Mouse (Mus musculus) heart, embryonic 12.5 days (tissue): ENCODE results near the gene Zfp39. TPM values are rescaled to one million over a fixed set of nuclear protein-coding genes. Genes with fewer than 3 reads are reported as not detected.

ENCODE experiments used
- ATAC-seq: fragments of 200-750 bp; cut with Nextera tagmentation; 2 replicates; pipeline ENCODE4 v1.8.0; 2017; ENCODE audit warnings: moderate TSS enrichment, moderate library complexity; ENCODE audit not compliant: insufficient number of reproducible peaks, low FRiP score
- H3K27ac ChIP-seq: fragments of 300-500 bp; sonication (generic); 2 replicates; pipeline ENCODE4 v1.5.1; 2016; ENCODE audit warnings: mild to moderate bottlenecking, moderate library complexity; ENCODE audit not compliant: poor library complexity, severe bottlenecking
- H3K27me3 ChIP-seq: fragments of 300-500 bp; sonication (generic); replicated peaks from 2 replicates; pipeline ENCODE4 v1.6.1; 2016; ENCODE audit warnings: mild to moderate bottlenecking, moderate library complexity
- H3K36me3 ChIP-seq: fragments of 300-500 bp; sonication (generic); 2 replicates; pipeline ENCODE4 v1.6.1; 2016; ENCODE audit warnings: mild to moderate bottlenecking, moderate library complexity
- H3K4me1 ChIP-seq: fragments of 300-500 bp; sonication (generic); replicated peaks from 2 replicates; pipeline ENCODE4 v1.6.1; 2016; ENCODE audit warnings: mild to moderate bottlenecking
- H3K4me2 ChIP-seq: fragments of 300-500 bp; sonication (generic); 2 replicates; pipeline ENCODE4 v1.6.1; 2016; ENCODE audit warnings: mild to moderate bottlenecking, moderate library complexity
- H3K4me3 ChIP-seq: fragments of 300-500 bp; sonication (generic); 2 replicates; pipeline ENCODE4 v1.5.1; 2016; ENCODE audit warnings: mild to moderate bottlenecking
- H3K9ac ChIP-seq: fragments of 300-500 bp; sonication (generic); 2 replicates; pipeline ENCODE4 v1.6.1; 2016; ENCODE audit warnings: mild to moderate bottlenecking, moderate library complexity
- H3K9me3 ChIP-seq: fragments of 300-500 bp; sonication (generic); replicated peaks from 2 replicates; pipeline ENCODE4 v1.6.1; 2016; ENCODE audit warnings: mild to moderate bottlenecking, moderate library complexity
- WGBS: fragments of 180-500 bp; shearing (Covaris S2); methylation state at CpG from one replicate; pipeline ENCODE4 v1.1.7; 2016; 5-methylcytosine and 5-hydroxymethylcytosine counted together
- polyA plus RNA-seq: library from polyadenylated mRNA; unstranded; fragments of >200 nt; fragmentation: Nextera tagmentation; extraction: Ambion mirVana; gene quantifications from 2 replicates; pipeline ENCODE4 v1.2.1, GENCODE M21; 2016

Gene Zfp39
- polyA plus RNA-seq, 1 experiment from 2014 or later = 5.1 TPM

- Histone ChIP-seq H3K4me2 (no peak within 1 kb of the TSS), H3K9ac (no peak within 1 kb of the TSS), H3K9me3 (no peaks in the 10 kb centered on the region), H3K36me3 (no peaks in the 10 kb centered on the region), H3K27ac (no peak within 1 kb of the TSS), H3K4me3 (no peak within 1 kb of the TSS), H3K27me3 (peaks cover 3% of the 10 kb centered on the region; the same call in 1 of the 2 replicates), H3K4me1 (peaks cover 8% of the 10 kb centered on the region; the same call in 1 of the 2 replicates)
- no peak for ATAC-seq
- 76% methylated on average over 12 of the region's 12 CpGs for WGBS
Measured at GRCm38 (mm10) chr11:58917745-58918366, 13.8 kb upstream of the Zfp39 start, which contains the start of gene Btnl10. TSS of gene Btnl10 (plus strand) at chr11:58917908.

DNA sequence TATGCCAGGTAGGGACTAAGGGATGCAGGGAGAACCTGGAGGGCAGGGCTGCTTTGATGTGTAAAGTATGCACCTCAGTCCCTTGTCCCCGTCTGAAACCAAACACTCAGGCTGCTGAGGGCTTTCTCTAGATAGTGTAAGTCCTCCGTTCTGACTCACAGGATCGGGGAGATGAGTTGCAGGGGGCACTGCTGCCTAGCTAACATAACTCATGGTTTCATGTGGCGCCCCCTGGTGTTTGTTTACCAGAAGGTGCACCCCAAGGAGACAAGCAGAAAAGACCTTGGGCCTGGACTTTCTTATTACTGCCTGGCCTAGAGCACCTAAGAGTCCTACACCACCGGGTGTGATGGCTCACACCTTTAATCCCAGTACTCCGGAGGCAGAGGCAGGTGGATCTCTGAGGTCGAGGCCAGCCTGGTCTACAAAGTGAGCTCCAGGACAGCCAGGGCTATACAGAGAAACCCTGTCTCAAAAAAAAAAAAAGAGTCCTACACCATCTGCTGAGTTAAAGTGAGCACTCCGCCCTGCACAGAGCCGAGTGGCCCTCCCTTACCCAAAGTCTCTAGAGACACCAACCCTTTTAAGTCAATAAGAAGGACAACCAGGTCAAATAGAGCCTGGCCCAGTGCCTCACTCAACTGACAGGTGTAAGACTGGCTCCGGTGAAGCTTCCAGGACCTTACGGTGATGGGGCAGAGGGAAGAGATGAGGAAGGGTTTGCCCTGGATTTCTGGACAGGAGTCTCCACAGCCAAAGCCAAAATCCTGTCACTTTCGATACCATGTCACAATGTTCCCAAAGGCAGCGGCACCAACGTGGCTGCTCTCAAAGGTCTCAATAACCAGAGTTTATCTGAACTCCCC, 13.1 kb upstream of the Zfp39 start:
- Histone ChIP-seq H3K36me3 (no peaks in the 10 kb centered on the region), H3K4me2 (no peak overlapping the region)
- WGBS = 54% methylated on average over 14 of the region's 14 CpGs

GRCm38 (mm10) chr11:58914461-58915028, 10.5 kb upstream of the Zfp39 start:
- WGBS = 15% methylated on average over 17 of the region's 17 CpGs
- H3K27ac ChIP-seq = no peak overlapping the region
- peak overlapping the region; percentile 56 for H3K9ac ChIP-seq
- no peaks in the 10 kb centered on the region for H3K36me3 ChIP-seq
- H3K4me2 ChIP-seq = peak overlapping the region; percentile 72
- ATAC-seq = peak; percentile 49
- H3K4me1 ChIP-seq = peaks cover 8% of the 10 kb centered on the region; the same call in 1 of the 2 replicates
- H3K4me3 ChIP-seq = peak overlapping the region; percentile 39
- no peaks in the 10 kb centered on the region for H3K9me3 ChIP-seq
- peaks cover 3% of the 10 kb centered on the region; the same call in 1 of the 2 replicates for H3K27me3 ChIP-seq

More for the DNA sequence above, 13.1 kb upstream of the Zfp39 start:
- Histone ChIP-seq H3K4me1 (peaks cover 8% of the 10 kb centered on the region; the same call in 1 of the 2 replicates), H3K27me3 (peaks cover 3% of the 10 kb centered on the region; the same call in 1 of the 2 replicates), H3K9ac (no peak overlapping the region), H3K9me3 (no peaks in the 10 kb centered on the region), H3K4me3 (no peak overlapping the region), H3K27ac (no peak overlapping the region)
- ATAC-seq = peak; percentile 52; the same call in 1 of the 2 replicates

- H3K4me3 ChIP-seq = no peak overlapping the region
- peaks cover 3% of the 10 kb centered on the region; the same call in 1 of the 2 replicates for H3K27me3 ChIP-seq
- no peak; the same call in 1 of the 2 replicates for ATAC-seq
- H3K27ac ChIP-seq = no peak overlapping the region
- 0 out of 2 replicates have a peak, but pooled peaks cover 2% of the 10 kb centered on the region for H3K4me1 ChIP-seq
- WGBS = 67% methylated on average over 1 of the region's 1 CpGs
- H3K36me3 ChIP-seq = no peaks in the 10 kb centered on the region
- H3K4me2 ChIP-seq = peak overlapping the region; percentile 72
- no peak overlapping the region for H3K9ac ChIP-seq
- no peaks in the 10 kb centered on the region for H3K9me3 ChIP-seq
Measured at GRCm38 (mm10) chr11:58913776-58914175, 9.8 kb upstream of the Zfp39 start.

DNA sequence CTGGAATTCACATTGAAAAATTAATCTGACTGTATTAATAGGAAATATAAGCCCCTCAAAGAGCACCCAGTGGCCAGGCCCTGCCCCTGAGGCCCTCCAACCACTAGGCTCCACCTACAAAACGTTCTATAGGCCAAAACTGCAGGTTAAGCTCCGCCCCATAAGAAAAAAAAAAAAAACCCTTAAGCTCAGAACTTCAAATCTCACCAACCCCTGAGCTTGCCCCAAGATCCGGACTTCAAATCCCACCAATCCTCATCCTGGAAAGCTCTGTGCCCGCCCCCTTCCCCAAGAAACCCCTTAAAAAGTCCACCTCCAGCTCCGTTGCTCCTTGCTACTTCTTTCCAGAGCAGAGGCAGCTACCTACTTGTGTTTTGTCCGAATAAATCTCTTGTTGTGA, 813 bp upstream of the Zfp39 start:
- H3K27ac ChIP-seq = no peak overlapping the region
- peaks cover 21% of the 10 kb centered on the region for H3K36me3 ChIP-seq
- peak; percentile 47; the same call in 1 of the 2 replicates for ATAC-seq
- 47% methylated on average over 6 of the region's 6 CpGs for WGBS
- no peak overlapping the region for H3K4me3 ChIP-seq
- no peaks in the 10 kb centered on the region for H3K9me3 ChIP-seq
- H3K27me3 ChIP-seq = no peaks in the 10 kb centered on the region
- peaks cover 8% of the 10 kb centered on the region for H3K4me1 ChIP-seq
- no peak overlapping the region for H3K4me2 ChIP-seq
- no peak overlapping the region for H3K9ac ChIP-seq

DNA sequence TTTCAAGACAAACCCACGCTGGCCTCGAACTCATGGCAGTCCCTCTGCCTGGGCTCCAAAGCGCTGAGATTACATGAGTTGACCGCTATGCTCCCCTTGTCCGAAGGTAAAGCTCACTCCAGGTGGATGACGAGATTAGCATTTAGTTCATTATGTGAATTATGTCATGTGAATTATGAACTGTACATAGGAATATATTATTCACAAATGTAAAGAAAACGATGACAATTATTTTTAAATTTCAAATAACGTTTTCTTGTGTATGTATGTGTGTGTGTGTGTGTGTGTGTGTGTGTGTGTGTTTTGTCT, 339 bp upstream of the Zfp39 start:
- Histone ChIP-seq H3K4me1 (peaks cover 8% of the 10 kb centered on the region), H3K9me3 (no peaks in the 10 kb centered on the region), H3K36me3 (peaks cover 21% of the 10 kb centered on the region), H3K9ac (peak overlapping the region; percentile 87; the same call in 1 of the 2 replicates), H3K4me2 (peak overlapping the region; percentile 82), H3K27me3 (no peaks in the 10 kb centered on the region), H3K4me3 (peak overlapping the region; percentile 84), H3K27ac (no peak overlapping the region)
- 4% methylated on average over 8 of the region's 8 CpGs for WGBS
- ATAC-seq = peak; percentile 9; the same call in 1 of the 2 replicates

DNA sequence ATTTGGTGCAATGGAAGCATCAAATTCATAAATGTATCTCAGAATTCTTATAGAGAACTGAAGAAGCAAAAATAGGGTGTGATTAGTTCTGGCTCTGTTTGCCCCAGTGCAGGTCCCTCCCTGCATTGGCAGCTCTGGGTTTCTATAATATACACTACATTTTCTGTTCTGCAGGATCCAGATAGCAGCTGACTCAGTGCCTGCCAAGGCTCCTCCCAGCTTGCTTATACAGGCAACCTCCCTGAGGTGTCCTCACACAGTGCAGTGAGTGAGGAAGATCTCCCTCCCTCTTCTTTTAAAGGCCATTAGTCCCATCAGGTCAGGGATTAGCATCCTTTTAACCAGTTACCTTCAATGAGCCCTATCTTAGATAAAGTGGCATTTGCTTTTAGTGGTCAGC, 2.9 kb downstream of the Zfp39 start:
- Histone ChIP-seq H3K36me3 (peaks cover 43% of the 10 kb centered on the region), H3K4me3 (no peak overlapping the region), H3K9ac (no peak overlapping the region), H3K27ac (no peak overlapping the region), H3K27me3 (no peaks in the 10 kb centered on the region), H3K4me2 (no peak overlapping the region), H3K9me3 (no peaks in the 10 kb centered on the region), H3K4me1 (peaks cover 8% of the 10 kb centered on the region)
- ATAC-seq = no peak

- Histone ChIP-seq H3K27me3 (no peaks in the 10 kb centered on the region), H3K4me1 (no peaks in the 10 kb centered on the region), H3K4me2 (no peak overlapping the region), H3K9me3 (no peaks in the 10 kb centered on the region), H3K36me3 (peaks cover 64% of the 10 kb centered on the region), H3K27ac (no peak overlapping the region), H3K4me3 (no peak overlapping the region), H3K9ac (no peak overlapping the region)
- 85% methylated on average over 6 of the region's 6 CpGs for WGBS
- ATAC-seq = no peak
Measured at GRCm38 (mm10) chr11:58897485-58897884, 6.5 kb downstream of the Zfp39 start.

DNA sequence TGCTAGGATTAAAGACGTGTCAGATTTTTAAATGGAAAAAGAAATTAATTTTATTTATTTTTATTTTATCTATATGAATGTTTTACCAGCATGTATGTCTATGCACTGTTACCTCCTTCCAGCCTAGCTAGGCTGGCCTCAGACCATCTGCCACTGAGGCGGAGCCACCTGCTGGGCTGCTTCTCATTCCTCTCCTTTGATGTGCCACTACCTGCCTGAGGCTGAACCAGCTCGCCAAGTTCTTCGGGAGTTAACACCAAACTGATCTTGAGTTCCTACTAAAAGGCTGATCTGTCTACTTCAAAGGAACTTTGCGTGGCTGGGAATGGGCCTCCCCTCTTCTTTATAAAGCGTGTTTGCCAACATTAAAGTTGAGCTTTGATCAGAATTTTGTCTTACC, 9.6 kb downstream of the Zfp39 start:
- H3K27ac ChIP-seq = no peak overlapping the region
- 84% methylated on average over 6 of the region's 6 CpGs for WGBS
- H3K4me3 ChIP-seq = no peak overlapping the region
- H3K9me3 ChIP-seq = no peaks in the 10 kb centered on the region
- no peaks in the 10 kb centered on the region for H3K27me3 ChIP-seq
- no peaks in the 10 kb centered on the region for H3K4me1 ChIP-seq
- no peak overlapping the region for H3K9ac ChIP-seq
- ATAC-seq = no peak
- no peak overlapping the region for H3K4me2 ChIP-seq
- peaks cover 70% of the 10 kb centered on the region for H3K36me3 ChIP-seq

GRCm38 (mm10) chr11:58890511-58890910, 13.5 kb downstream of the Zfp39 start:
- Histone ChIP-seq H3K4me3 (no peak overlapping the region), H3K9ac (no peak overlapping the region), H3K9me3 (no peaks in the 10 kb centered on the region), H3K4me2 (no peak overlapping the region), H3K36me3 (peaks cover 59% of the 10 kb centered on the region), H3K4me1 (no peaks in the 10 kb centered on the region), H3K27me3 (no peaks in the 10 kb centered on the region), H3K27ac (no peak overlapping the region)
- ATAC-seq = no peak
- WGBS = 86% methylated on average over 10 of the region's 10 CpGs

GRCm38 (mm10) chr11:58883756-58884155, 20.3 kb downstream of the Zfp39 start:
- Histone ChIP-seq H3K4me1 (no peaks in the 10 kb centered on the region), H3K4me2 (no peak overlapping the region), H3K36me3 (peaks cover 48% of the 10 kb centered on the region), H3K27ac (no peak overlapping the region), H3K27me3 (no peaks in the 10 kb centered on the region), H3K9me3 (no peaks in the 10 kb centered on the region), H3K4me3 (no peak overlapping the region), H3K9ac (no peak overlapping the region)
- no peak for ATAC-seq
- WGBS = 80% methylated on average over 8 of the region's 8 CpGs
